In the genomic region with DNA sequence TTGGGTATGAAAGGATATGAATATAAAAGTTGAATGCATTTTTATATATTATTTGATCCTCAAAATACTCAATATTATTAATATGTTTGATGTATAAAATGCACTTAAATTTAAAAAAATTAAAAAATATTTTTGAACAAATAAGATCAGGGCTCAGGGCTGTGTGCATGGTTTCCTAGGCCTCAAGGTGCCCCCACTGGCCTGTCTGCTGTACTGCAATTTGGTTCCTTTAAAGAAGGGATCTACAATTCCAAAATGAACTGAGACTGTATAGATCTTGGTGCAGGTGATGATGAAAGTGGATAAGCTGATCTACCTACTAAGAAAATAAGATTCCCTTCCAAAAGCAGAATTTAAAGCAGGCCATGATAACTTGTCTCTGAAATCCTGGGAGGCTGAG, we compare ENCODE assay signal across 8 mouse cellular contexts. TPM values are rescaled to one million over a fixed set of nuclear protein-coding genes. Genes with fewer than 3 reads are reported as not detected.
DNase-seq lines count a peak whose midpoint lies in the region; ATAC-seq and TF ChIP-seq lines count a peak whose summit lies in the region.
"Had no signal": no experiment of that assay in that cellular context is flagged by ENCODE, and none has a peak within 500 bp of the region (broad histone marks: within the 10 kb centered on the region; RNA-seq: fewer than 3 reads in every experiment).

No protein-coding gene starts in this region.

- intact Hi-C loops in left cerebral cortex, postnatal 25 days (cut with DNase I), result no loop called here

- TF ChIP-seq CTCF in kidney, postnatal 0 days (IDR thresholded peaks at IDR 0.05; ENCODE audit: low read depth), result peak; percentile 42

- no peaks in the 10 kb centered on the region for H3K36me3 ChIP-seq in kidney, postnatal 0 days (ENCODE audit: insufficient read depth, low read length)
- no peaks in the 10 kb centered on the region for H3K36me3 ChIP-seq in kidney, embryonic 14.5 days (ENCODE audit: control insufficient read depth, insufficient read depth, low read length)

- H3K4me1 ChIP-seq in kidney, postnatal 0 days (replicated peaks; ENCODE audit: insufficient read depth, low read length), result no peaks in the 10 kb centered on the region
- H3K4me1 ChIP-seq in kidney, embryonic 14.5 days (ENCODE audit: control insufficient read depth, insufficient read depth, low read length), result no peaks in the 10 kb centered on the region

- no peak for ATAC-seq in kidney, postnatal 0 days (replicated peaks; ENCODE audit: low FRiP score, low read depth)
- no peak for ATAC-seq in kidney, embryonic 14.5 days (ENCODE audit: low FRiP score, low TSS enrichment)
- peak; percentile 66 for ATAC-seq in granulocyte monocyte progenitor cell, adult 5-6 weeks (replicated peaks; ENCODE audit: poor library complexity, severe bottlenecking)

- no peaks in the 10 kb centered on the region for H3K27me3 ChIP-seq in kidney, postnatal 0 days (ENCODE audit: insufficient read depth, low read length)
- no peaks in the 10 kb centered on the region for H3K27me3 ChIP-seq in kidney, embryonic 14.5 days (ENCODE audit: control insufficient read depth, insufficient read depth, low read length)

- no peak overlapping the region for H3K9ac ChIP-seq in kidney, postnatal 0 days (ENCODE audit: low read depth, low read length)
- H3K9ac ChIP-seq in kidney, embryonic 14.5 days (ENCODE audit: low read depth, low read length), result no peak overlapping the region

- H3K9me3 ChIP-seq in kidney, postnatal 0 days (replicated peaks; ENCODE audit: low read length), result no peaks in the 10 kb centered on the region
- no peaks in the 10 kb centered on the region for H3K9me3 ChIP-seq in kidney, embryonic 14.5 days (ENCODE audit: control insufficient read depth, low read length)

- no peak overlapping the region for H3K27ac ChIP-seq in kidney, postnatal 0 days
- no peak overlapping the region for H3K27ac ChIP-seq in kidney, embryonic 14.5 days (ENCODE audit: low read depth, low read length)

- peak; percentile 33 for DNase-seq in kidney, postnatal 0 days (ENCODE audit: low spot score)
- DNase-seq in A20 (ENCODE audit: low read depth, low spot score), result peak; percentile 15
- DNase-seq in CD4-positive, CD25-positive, alpha-beta regulatory T cell, adult 2 months (ENCODE audit: low read depth, low spot score), result peak; percentile 43
- no peak for DNase-seq in gastrocnemius, postnatal 4 days (ENCODE audit: low spot score in 2 of 2)
- no peak for DNase-seq in left cerebral cortex, postnatal 25 days (ENCODE audit: low spot score in 2 of 2)
- DNase-seq: right cerebral cortex, postnatal 25 days had no signal

- no peak overlapping the region for H3K4me2 ChIP-seq in kidney, postnatal 0 days (ENCODE audit: low read length)
- no peak overlapping the region for H3K4me2 ChIP-seq in kidney, embryonic 14.5 days (replicated peaks; ENCODE audit: low read depth, low read length)

- H3K4me3 ChIP-seq in kidney, postnatal 0 days (replicated peaks; ENCODE audit: low read depth, low read length), result no peak overlapping the region
- no peak overlapping the region for H3K4me3 ChIP-seq in kidney, embryonic 14.5 days (ENCODE audit: low read length)

RNA-seq across cellular contexts. Expression of a gene that starts 14.8 kb away (rescaled TPM):
- polyA plus RNA-seq in kidney, postnatal 0 days (2015; fragmentation: Nextera tagmentation; extraction: Ambion mirVana), result 12.1 and 16.8 TPM in 2 replicates
- 46.8 and 63.8 TPM in 2 replicates for polyA plus RNA-seq in kidney, embryonic 14.5 days (2014; fragmentation: Nextera tagmentation; extraction: Ambion mirVana)
- 22.0 and 42.3 TPM in 2 replicates for total RNA-seq in granulocyte monocyte progenitor cell, adult 5-6 weeks (2014; fragmentation: Nextera tagmentation)
- total RNA-seq in granulocyte monocyte progenitor cell, adult 5-6 weeks (2017), result 71.8 and 72.0 TPM in 2 replicates
- total RNA-seq in gastrocnemius, postnatal 4 days (2021), result 10 to 100 TPM; 15.3 to 15.4 TPM
- under 1 TPM in 1 of 2 experiments, not detected in 1; 0.25 TPM for total RNA-seq in left cerebral cortex, postnatal 25 days (2021)

RNA-seq across cellular contexts. Expression of a gene that starts 17.2 kb away (rescaled TPM):
- polyA plus RNA-seq in kidney, postnatal 0 days (2015; fragmentation: Nextera tagmentation; extraction: Ambion mirVana), result 18.9 and 21.1 TPM in 2 replicates
- 13.8 and 25.8 TPM in 2 replicates for polyA plus RNA-seq in kidney, embryonic 14.5 days (2014; fragmentation: Nextera tagmentation; extraction: Ambion mirVana)
- 10.7 and 13.2 TPM in 2 replicates for total RNA-seq in granulocyte monocyte progenitor cell, adult 5-6 weeks (2014; fragmentation: Nextera tagmentation)
- 27.4 and 32.9 TPM in 2 replicates for total RNA-seq in granulocyte monocyte progenitor cell, adult 5-6 weeks (2017)
- total RNA-seq in gastrocnemius, postnatal 4 days (2021), result 10 to 100 TPM; 19.6 to 20.5 TPM
- total RNA-seq in left cerebral cortex, postnatal 25 days (2021), result 100 to 1,000 TPM in 1 of 2 experiments, 10 to 100 TPM in 1; 97.0 to 104 TPM

Comparison
In these comparisons a context has a peak if more than half of its experiments do, and no peak if none do; other contexts are left out.
1. DNase-seq: peak in kidney, postnatal 0 days (single experiment), A20 (single experiment) and CD4-positive, CD25-positive, alpha-beta regulatory T cell, adult 2 months (single experiment); none in gastrocnemius, postnatal 4 days (0 of 2) and left cerebral cortex, postnatal 25 days (0 of 2).
2. RNA of a gene that starts 14.8 kb away (total RNA-seq): 22.0 to 72.0 TPM in granulocyte monocyte progenitor cell, adult 5-6 weeks and 15.3 to 15.4 TPM in gastrocnemius, postnatal 4 days; 0.25 TPM in left cerebral cortex, postnatal 25 days; every median in the first group is over 10 times any median in the second.